Mouse (Mus musculus): Measurements from ENCODE around the gene Ets1.

DNA sequence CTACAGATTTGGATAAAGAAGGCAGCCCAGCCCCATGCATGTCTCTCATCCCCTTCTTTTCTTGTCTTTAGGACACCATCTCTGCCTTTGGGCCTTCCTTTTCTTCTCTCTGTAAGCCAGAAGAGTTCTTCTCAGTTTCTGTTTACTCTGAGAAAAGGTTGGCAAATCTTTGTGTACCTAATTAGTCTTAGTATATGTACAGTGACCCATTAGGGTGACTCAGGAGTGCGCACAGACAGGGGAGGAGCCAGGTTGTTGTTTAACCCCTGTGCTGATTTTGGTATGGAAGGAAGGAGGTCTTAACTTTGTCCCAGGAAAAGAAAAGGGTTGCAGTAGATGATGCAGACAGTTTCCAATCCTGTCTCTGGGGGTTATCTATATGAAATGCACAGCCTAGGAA is 86.2 kb downstream of the Ets1 start:
- TF ChIP-seq CTCF (IDR thresholded peaks at IDR 0.05; ENCODE audit: borderline replicate concordance, insufficient read depth, low read length) (no peak), POLR2A (IDR thresholded peaks at IDR 0.05; ENCODE audit: low read depth, low read length) (no peak)
